Mouse (Mus musculus) frontal cortex, postnatal 25 days (tissue): Measurements from ENCODE around the gene Edem3.
"Not testable (repeated sequence)": the region's sequence is repeated elsewhere in the genome, so short reads cannot be mapped to it uniquely, and the experiment has no call there.

ENCODE experiments used
- DNase-seq, 2 experiments: peaks; one replicate each; pipeline ENCODE4 v3.0.0; 2022; ENCODE audit warnings: low spot score in 2 of 2

Gene Edem3

DNA sequence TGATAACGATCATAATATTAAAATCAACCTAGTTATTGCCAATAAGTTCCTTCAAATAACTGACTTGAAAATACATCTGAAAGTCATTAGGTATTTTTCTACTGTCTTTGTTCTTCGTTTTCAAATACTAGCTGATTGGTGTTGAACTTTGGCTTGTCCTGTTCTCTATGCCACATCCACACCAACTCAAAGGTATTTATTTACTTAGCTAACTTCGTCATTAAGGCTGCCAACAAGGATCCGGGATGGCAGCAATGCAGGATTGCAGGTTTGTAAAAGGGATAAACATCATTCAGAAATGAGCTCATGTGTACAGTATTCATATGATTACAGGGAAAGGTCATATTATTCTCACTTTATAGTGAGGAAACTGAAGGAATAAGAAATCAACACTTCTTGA, 2.2 kb upstream of the Edem3 start:
- no peak for DNase-seq

DNA sequence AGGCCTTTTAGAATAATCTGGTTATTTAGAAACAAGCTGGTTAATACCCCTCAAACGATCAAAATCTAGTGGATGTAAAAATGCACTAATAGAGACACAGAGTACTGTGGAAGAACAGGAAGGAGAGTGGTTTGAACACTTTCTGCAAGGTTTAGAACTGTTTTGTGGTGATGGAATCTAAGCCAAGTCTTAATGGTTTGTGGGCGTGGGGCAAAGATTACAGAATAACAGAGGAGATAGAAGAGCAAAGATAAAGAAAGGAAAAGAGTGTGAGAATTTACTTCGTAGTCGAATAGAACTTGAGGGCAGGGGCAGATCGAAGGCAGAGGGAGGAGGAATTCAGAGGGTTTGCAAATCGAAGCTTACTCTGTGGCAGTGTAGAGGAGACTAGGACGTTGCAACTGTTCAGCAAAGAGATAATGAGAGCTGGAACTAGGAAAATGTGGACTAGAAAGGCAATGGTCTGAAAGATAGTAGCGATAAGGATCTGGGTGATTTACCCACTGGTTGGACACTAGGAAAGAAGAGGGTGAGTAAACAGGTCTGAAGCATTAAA, 1.7 kb upstream of the Edem3 start:
- no peak for DNase-seq

DNA sequence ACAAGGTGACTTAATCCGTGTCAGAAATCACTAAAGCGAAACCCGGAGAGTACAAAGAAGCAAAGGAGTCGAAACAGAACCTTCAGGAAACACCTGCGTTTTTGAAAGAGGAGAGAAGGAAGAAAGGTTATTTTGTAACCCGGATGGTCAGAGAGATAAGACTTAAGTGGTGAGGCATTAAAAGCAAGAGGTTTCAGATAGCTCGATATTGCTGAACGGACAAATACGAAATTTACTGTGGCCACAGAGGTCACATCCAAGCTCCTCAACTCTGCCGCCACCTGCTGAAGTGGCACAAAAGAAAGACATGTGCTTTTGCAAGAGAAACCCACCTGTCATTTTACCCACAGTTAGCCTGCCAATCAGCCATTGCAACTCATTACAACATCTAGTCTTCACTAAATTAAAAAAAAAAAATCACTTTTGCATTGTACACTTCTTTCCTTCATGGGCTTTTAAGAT, 1.1 kb upstream of the Edem3 start:
- DNase-seq: no peak

DNA sequence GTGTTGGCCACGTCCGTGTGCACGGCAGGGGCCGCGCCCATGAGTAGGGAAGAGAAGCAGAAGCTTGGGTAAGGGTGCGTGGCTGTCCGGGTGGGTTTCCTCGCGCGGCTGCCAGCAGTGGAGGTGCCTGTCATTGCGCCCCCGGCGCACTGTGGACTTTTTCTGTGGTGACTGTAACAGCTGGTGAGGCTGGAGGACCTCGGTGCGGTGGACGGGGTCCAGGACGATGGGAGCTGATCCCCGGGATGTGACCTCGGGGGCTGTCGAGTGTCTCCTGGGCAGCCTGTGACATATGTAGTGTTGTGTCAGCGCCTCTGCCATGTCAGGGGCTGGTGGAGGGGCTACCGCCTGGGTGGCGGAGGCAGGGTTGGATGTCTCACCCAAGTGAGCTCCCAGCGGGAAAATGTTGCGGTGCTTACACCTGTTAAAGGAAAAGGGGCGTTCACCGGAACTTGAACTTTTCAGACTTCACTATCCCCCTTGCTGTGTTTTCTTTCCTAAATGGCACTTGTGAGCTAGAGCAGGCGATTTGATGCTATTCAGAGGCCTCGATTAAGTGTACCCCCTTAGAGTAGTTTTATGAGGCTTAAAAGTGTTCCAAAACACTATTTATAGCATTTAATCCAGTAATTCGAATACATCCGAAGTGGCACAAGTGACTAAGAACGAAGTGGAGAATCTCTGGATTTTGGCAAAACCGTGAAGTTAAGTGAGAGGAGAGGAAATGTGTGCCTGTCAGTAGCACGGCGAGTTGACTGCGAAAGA, 671 bp downstream of the Edem3 start:
- no peak for DNase-seq

DNA sequence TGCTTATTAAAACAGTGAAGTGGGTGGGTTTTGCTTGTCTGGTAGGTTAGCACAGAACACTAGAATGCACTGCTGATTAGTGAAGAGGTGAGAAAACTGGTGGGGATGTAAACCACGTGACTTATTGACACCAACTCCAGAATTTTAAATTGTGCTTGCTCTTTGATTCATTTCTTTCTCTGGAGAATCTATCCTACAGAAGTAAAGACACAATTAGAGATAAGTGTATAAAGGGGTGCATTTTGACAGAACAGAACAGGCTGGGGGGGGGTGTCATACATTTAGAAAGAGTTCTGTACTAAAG, 1.2 kb downstream of the Edem3 start:
- DNase-seq: no peak

DNA sequence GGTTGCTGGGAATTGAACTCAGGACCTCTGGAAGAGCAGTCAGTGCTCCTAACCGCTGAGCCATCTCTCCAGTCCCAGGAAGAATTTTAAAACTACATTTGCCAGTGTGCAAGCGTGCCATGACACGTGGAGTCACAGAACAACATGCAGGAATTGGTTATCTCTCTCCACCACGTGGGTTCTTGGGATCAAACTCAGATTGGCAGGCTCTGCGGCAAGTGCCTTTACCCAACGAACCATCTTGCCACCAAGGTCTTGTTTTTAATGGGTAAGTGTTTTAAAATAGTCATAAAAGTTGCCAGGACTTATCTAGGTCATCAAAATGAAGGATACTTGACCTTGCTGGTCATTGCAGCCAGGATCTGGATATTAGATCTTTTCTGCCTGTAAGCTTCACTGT, 3.1 kb downstream of the Edem3 start:
- DNase-seq: no peak

DNA sequence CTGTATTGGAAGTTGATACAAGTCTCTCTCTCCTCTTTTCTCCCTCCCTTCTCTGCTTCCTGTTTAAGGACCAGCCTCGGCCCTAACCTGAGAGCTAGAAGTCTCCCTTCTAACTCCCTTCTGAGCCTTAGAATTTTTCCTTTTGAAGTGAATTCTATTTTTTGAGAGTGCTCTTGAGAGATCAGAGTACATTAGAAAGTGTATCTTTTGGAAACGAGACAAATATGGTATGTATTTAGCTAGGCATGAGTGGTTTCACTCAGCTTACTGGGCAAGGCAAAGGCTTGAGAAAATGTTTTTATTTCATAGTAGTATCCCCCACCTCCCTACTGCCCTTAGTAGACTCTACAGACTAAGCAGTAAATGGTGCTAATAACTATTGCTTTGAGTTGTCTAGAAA, 3.8 kb downstream of the Edem3 start:
- DNase-seq: no peak

DNA sequence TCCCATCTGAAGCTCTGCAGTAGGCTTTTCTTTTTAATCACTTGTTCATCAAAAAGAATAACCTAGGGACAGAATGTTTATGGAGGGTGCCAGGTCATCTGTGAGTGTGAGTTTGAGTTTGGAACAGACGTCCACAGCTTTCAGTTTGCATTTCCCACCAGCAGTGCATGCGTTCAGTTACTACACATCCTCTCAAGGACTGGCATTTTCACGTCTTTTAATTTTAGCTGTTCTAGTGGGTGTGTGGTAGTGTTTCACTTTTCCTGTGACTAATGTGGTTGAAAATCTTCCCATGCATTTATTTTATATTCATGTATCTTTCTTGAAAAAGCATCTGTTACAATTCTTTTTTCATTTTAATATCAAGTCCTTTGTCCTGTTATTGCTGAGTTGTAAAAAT, 9.1 kb downstream of the Edem3 start:
- no peak for DNase-seq

DNA sequence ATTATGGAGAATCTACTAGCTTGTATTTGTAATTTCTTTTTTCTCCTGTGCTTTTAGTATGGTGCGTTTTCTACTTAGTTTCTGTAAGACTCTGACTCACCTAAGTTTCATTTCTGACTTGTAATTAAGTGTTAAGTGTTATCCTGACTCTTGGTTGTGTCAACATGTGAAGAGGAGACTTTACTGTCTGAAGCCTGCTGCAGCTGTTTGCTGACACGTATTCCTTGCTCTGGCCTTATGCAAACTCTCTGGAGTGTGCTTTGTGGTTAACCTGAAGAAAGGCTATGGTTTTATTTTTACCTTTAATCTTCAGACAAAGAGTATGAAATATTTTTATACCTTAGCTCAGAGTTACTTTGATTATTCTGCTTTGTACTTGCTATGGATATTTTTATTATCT, 11.0 kb downstream of the Edem3 start:
- DNase-seq: no peak

DNA sequence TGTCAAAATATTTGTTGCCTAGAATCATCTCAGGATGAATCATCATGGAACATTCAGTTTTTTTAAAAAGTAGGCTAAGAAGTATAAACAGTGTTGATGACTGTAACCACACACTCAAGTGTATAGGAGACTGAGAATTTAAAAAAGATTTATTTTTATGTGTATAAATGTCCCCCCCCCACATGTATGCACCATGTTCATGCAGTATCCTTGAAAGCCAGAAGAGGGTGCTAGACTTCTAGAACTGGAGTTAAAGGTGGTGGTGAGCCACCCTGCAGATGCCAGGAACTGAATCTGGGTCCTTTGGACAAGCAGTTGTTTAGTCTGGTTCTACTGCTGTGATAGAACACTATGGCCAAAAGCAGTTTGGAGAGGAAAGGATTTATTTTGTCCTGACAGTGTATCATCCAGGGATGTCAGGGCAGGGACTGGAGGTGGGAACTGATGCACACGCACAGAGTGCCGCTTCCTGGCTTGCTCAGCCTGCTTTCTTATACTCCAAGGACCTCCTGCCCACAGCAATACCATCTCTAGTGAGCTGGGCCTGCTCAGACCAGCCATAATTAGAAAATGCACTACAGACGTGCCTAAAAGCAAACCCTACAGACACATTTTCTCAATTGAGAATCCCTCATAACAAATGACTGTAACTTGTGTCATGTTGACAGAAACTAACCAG, 11.9 kb downstream of the Edem3 start:
- DNase-seq: no peak

DNA sequence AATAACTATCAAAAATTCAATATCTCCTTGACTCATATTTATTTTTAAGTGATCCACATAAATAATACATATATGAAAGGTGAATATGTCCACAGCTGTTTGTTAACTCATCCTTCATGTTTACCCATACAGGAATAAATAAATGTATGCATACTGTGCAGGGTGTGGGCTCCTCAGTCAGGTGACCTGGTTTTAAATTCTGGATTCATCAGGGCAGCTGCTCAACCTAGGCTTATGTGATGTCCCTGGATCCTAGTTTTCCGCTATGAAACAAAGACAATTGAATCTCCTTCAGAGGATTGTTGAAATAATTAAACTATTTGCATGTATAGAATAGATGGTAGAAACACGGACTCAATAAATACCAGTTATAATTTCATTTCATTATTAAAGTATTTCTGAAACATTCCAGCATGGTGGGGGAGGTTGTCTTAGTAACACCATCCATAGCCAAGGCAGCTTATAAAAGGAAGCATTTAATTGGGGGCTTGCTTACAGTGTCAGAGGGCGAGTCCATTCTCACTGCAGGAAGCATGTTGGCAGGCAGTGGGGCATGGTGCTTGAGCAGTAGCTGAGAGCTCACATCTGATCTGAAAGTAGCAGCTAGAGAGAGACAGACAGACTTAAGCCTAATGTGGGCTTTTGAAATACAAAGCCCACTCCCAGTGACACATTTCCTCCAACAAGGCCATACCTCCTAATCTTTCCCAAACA, 14.2 kb downstream of the Edem3 start:
- DNase-seq: no peak

DNA sequence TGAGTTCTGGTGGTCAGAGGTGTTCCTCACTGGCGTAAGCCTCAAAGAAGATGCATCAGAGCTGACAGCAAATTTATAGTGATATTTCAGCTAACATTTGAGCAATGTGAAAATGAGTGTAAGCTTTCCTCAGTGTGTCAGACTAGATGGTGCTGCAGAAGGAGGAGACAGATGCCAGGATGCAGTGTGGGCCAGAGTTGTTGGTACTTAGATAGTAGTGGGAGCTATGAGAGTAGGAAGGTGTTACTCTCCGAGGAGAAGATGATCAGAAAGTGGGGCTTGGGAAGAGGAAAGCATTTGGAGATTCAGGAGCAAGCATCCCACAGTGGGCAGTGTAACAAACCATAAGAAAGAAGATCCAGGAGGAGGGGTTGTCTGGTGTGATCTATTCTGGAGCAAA, 22.4 kb downstream of the Edem3 start:
- peak in 1 of 2 experiments; percentile 15 for DNase-seq

DNA sequence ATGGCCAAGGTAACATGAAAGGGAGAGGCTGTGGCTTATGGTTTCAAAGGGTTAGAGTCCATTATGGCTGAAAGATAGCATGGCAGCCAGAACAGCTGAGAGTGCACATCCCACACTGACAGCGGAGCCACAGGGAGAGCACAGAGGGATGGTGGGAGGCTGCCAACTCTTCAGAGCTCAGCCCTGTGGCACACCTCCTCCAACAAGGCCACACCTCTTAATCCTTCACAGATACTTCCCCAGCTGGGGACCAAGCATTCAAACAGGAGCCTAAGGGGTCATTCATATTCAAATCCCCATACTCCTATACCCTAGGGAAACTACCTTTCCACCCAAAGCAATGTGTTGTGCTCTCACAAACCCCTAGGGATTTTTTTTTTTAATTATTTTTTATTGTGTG, 23.4 kb downstream of the Edem3 start:
- no peak for DNase-seq

DNA sequence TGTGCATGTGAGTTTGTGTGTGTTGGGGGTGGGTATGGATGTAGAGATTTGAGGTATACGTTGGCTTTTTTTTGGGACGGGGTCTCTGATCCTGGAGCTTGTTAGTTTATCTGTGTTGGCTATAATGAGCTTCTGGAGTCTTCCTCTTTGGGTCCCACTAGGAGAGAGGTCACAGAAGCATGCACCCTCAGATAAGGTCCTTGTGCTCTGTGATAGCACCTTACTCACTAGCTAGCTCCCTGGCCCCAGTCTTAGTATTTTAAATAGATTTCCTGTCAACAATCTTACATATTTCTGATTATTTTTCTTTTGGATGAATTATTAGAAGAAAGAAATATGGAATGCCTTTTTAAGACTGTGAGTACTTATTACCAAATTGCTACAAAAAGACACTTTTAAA, 24.1 kb downstream of the Edem3 start:
- DNase-seq: no peak

DNA sequence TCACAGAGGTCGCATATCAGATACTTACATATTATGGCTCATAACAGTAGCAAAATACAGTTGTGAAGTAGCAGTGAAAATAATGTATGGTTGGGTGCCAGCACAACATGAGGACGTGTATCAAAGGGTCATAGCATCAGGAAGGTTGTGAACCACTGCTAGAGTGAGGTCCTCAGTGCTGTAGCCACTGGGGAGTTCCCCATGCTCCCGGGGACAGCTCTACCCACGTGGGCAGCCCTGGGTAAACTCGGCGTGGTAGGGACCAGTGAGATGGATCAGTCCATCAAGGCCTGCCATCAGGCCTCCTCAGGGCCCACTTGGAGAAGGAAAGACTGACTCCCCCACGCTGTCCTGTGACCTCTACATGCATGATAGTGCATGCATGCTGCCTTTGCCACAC, 26.3 kb downstream of the Edem3 start:
- DNase-seq: no peak

DNA sequence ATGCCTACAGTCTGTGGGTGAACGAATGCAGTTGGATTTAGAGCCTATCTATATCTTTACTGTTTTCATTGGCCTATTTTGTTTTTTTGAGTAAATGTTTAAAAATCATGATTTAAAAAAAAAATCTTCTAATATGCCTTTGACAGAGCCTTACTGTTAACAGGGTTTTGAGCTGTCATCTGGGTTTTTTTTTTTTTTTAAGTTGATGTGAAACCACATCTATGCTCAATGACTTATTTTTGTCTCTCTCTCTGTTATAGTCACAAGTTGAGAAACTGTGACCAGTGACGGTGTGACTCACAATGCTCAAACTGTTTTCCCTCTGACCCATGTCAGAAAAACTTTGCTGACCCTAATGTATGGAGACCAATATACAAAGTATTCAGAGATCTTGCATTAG, 28.2 kb downstream of the Edem3 start:
- DNase-seq: no peak

DNA sequence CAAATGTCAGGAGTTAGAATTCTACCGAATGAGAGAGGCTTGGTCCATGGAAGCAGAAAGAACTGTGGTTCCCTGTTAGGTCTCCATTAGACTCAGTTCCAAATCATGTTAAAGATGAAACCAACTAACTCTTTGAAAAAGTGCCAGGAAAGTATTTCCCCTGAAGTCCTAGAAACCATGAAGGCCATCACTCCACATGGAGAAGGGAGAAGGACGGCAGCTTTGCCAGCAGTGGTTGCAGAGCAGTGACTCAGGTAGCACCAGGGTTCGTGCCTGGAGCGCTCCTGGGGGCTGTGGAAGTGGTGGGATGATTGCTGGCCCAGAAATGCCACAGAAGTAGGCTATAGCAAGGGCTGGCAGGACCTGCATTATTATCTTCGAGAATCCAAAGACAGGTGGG, 31.2 kb downstream of the Edem3 start:
- no peak for DNase-seq

DNA sequence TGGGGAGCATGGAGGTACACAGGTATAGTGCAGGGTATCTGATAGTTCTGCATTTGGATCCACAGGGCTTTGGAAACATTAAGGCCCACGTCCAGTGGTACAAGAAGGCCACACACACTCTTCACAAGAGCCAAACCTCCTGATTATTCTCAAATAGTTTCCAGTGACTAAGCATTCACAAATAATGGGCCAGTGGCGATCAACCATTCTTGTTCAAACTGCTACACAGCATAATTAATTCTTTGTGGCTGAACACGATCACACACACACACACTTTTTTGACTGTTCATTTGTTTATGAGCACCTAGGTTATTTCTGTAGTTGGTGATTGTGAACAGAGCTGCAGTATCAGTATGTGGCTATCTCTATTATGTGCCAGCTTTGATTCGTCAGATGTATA, 34.0 kb downstream of the Edem3 start:
- DNase-seq: no peak

DNA sequence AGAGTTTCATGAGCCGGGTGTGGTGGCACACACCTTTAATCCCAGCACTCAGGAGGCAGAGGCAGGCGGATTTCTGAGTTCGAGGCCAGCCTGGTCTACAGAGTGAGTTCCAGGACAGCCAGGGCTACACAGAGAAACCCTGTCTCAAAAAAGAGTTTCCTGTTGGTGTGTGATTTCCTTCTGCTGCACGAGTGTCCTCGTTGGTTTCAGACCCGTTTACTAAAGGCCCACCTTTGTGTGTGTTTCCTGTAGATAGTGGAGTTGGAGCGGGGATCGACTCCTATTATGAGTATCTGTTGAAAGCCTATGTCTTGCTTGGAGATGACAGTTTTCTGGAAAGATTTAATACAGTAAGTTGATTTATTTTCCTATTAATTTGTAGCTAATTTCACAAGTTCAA, 36.9 kb downstream of the Edem3 start:
- DNase-seq: not testable (repeated sequence)

DNA sequence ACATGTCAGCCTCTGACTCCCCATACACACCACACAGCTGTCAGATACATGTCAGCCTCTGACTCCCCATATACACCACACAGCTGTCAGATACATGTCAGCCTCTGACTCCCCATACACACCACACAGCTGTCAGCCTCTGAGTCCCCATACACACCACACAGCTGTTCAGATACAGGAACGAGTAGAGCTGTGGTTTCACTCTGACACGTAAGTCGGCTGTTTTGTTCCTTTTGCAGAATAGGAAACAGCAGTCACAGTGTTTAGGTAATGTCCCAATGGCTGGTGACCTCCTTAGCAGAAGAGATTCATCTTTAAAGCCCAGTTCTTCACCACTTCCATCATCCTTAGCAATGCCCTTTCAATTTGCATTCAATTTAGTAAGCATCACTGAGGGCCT, 47.6 kb downstream of the Edem3 start:
- not testable (repeated sequence) for DNase-seq

DNA sequence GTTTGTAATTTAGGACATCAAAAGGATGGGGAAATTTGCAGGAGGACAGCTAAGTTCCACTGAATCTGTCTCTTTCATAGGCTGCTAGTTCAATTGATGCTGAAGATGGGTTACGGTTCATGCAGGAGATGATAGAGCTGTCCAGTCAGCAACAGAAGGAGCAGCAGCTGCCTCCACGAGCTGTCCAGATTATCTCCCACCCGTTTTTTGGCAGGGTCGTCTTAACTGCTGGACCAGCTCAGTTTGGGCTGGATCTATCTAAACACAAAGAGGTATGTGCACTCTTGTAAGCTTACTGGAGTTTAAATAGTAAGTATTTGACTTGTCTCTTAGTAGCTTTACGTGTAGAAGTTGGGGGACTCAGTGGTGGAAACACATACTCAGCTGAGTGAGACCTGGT, 52.1 kb downstream of the Edem3 start:
- DNase-seq: no peak

DNA sequence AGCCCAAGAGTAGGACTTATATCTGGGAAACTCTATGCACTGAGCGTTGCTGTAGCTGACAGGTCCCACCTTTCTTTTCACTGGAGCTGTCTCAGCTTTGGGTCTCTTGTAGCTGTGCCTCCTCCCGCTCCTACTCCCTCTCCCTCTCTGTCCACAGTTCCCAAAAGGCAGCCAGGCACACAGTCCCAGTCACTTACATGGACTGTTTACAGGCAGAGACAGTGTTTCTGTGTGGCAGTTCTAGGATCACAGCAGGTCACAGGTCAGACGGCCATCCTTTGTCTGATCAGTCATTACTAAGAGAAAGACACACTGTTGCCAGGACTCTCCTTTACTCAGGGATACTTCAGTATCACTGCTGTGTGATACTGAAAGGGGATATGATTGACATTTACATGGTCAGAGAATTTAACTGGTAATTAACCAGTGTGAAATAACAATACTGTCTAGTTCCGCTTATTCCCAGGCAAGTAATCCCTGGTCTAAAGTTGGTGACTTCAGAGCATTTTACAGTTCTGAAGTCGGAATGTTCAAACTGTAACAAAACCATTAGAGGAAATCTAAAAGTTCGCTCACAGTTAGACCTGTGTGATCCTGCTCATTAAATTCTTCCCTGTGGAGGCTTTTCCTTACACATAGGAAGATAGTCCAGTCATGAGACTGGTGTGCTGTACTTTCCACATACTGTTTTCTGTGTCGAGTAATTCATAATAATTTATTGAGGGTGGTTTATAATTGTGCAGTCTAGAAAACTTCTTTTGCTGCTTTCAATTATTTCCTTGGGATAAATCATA, 55.7 kb downstream of the Edem3 start:
- DNase-seq: no peak
